Mouse (Mus musculus) thymus, postnatal 10 days (tissue): ENCODE results near the gene Aida.
A peak's percentile ranks its signal among the peaks of the same experiment; 100 is the strongest.
"Not testable (repeated sequence)": the region's sequence is repeated elsewhere in the genome, so short reads cannot be mapped to it uniquely, and the experiment has no call there.

Source experiments
- DNase-seq, 2 experiments: peaks; one replicate each; pipeline ENCODE4 v3.0.0; 2021; ENCODE audit warnings: low spot score in 2 of 2

Gene Aida

GRCm38 (mm10) chr1:183296465-183296864 lies at the start of gene Aida:
TSS of gene Aida (plus strand) at chr1:183296590.
- DNase-seq: peak; percentile 76 to 77

GRCm38 (mm10) chr1:183248144-183248543 lies 48.2 kb upstream of the Aida start:
- no peak for DNase-seq

- DNase-seq: no peak
These were observed 45.8 kb upstream of the Aida start for GRCm38 (mm10) chr1:183250612-183251011.

- DNase-seq: no peak
These were observed 44.6 kb upstream of the Aida start for GRCm38 (mm10) chr1:183251818-183252217.

- DNase-seq: no peak
These were observed 43.8 kb upstream of the Aida start for GRCm38 (mm10) chr1:183252574-183252973.

DNA sequence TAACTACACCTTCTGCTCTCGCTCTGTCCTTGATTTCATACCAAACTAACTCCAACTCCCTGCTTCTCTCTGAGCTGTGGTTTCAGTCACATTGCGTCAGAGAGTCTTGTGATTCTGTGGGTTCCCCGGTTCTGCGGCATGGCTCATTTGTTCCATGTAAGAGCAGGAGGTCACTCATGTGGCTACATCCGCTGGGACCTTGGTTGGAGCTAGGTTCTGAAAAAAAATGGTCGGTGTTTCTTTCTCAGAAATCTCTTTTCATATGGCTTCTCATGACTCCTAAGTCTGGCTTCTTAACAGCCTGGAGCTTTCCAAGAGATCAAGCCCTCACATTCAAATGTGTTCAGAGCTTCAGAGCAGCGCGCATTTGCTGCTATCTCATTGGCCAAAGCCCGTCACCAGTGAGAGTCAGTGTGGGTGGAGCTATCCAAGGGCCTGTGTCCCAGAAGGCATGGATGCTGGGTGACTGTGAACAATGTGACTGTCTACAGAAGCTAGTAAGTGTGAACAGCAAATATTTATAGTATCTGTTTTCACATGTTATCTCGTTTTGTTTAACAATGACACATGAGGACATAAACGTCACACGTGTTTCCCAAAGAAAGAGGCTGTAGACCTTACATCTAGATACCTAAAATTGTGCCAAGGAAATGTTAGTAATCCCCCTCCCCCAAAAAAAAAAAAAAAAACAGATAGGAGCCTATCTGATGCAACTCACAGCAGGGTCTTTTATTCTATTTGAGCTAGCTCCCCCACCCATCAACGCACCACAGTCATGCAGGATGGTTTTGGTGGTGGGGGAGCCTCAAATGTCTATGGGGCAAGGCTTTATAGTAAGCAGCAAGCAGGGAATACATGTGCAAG lies 32.0 kb upstream of the Aida start:
- DNase-seq: no peak

DNA sequence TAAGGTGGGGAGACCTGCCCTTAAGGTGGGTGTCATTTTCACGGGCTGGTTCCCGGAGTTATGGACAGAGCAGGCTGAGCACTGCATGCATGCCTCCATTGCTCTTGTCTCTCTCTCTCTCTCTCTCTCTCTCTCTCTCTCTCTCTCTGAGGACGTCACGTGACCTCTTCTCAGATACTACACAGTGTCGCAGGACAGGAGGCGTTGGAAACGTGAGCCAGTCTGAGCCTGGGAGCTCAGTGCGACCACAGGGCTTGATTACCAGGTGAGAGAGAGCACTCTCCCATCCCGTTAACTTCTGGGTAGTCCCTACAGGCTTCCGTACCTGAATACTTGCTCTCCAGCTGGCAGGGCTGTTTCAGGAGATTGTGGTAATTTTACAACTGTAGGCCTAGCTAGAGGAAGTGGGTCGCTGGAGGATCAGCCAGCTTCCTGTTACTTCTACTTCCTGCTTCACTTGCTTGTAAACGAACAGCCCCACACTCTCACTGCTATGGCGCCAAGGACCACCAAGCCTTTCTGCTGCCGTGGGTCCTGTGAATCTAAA lies 30.4 kb upstream of the Aida start:
- peak; percentile 52 to 60 for DNase-seq

GRCm38 (mm10) chr1:183267666-183268065 lies 28.7 kb upstream of the Aida start:
- DNase-seq: no peak

DNA sequence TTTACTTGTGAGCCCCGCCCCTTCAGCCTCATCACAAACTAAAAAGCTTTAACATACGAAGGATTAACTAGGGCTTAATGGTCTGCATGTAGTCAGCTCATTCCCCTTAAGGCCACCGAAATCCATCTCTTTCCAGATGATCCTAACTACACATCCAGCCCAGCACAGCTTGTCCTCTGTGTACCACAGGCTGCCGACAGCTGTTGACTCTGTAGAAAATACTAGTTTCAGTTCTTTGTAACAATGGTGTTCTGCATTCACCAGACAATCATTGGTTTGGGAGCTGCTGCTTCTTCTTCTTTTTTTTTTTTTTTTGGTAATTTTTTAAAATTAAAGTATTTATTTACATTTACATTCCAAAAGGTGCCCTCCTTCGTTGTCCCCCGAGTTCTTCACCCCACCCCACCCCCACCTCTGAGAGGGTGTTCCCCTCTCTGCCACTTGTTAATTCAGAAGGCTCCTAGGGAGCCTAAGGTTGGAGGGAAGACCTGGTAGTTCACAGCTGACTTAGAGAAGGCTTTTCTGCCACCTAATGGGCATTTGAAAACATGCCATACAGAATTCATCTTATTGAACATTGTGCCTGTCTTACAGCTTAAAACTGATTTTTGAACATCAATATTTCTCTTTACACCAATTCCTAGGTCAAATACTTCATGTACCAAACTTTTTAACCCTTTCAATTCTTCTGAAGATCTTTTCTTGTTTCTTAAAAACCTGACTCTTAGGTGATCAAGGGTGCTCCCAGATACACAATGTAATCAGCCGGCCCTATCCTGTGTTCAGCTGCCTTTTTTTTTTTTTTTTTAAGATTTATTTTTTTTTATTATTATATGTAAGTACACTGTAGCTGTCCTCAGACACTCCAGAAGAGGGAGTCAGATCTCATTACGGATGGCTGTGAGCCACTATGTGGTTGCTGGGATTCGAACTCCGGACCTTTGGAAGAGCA lies 23.2 kb upstream of the Aida start:
- peak in 1 of 2 experiments; percentile 27 for DNase-seq

DNA sequence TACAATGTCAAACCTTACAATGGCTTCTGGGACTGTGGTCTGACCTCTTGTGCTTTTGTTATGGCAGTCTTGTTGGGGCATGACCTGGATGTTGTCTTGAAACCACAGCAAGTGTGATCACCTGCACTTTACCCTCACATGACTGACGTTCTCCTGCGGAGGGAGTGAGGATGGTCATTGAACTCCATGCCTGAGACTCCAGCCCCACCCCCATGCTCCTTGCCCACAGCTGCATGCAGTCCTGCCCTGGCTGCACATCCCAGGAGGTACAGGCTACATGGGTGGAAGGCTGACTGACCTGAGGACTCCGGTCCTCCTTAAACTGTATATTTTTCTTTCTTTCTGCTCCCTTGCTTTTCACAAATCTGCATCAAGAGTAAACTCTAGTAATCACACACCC lies 22.0 kb upstream of the Aida start:
- DNase-seq: no peak

DNA sequence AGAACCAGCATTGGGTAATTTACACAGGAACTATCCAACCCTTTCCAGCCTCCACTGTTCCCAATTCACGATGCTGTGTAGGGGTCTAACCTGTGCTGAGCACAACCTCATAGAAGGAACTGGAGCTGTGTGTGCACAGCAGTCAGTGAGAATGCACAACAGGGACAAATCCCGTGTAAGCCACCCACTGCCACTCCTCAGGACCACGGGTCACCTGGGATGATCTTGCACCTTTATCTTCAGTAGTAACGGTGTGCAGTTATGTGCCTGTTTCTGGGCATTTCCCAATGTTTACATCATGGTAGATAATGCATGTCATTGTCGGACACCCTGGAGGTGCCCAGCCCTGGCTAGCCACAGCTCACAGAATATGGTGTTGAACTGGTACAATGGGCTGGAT lies 20.6 kb upstream of the Aida start:
- DNase-seq: no peak

DNA sequence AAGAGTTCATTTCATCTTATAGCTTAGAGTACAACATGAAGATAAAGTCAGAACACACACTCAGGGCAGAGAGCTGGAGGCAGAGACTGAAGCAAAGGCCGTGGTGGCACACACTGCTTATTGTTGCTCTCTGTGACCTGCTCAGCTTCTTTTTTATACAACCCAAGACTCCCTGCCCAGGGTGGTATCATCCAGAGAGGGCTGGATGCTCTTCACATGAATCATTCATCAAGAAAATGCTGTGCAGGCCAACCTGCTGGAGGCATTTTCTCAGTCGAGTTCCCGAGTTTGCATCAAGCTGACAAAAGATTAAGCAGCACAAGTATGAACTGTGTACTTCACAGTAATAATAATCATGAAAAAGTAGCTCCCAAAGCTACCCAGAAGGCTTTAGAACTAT lies 8.0 kb upstream of the Aida start:
- no peak for DNase-seq

- DNase-seq: no peak
These were observed 6.8 kb upstream of the Aida start for GRCm38 (mm10) chr1:183289576-183289975.

DNA sequence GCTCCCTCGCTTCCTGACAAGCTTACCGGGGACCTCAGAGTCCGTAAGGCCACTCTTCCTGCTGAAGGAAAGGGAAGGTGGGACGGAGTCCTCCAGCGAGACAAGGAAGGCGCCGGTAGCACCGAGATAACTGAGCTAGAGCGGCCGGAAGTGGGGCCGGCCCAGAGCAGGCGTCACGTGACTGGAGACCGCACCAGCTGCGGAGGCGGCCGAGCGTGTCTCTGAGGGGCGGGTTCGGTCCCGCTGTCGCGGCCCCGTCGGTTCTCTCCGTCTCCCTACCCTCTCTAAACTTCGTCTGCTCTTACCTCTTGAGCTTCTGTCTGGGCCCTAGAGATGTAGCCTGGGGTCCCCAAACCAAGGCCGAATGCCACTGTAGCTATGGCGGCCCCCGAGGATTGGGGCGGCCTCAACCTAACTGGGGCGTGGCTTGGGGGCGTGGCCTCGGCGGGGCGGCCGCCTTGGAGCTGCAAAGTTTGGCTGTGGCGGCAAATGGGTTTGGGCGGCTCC lies 540 bp downstream of the Aida start, which contains the start of gene Brox:
Brox (minus strand) TSS at position 393 of the 507 bp plus-strand sequence.
- DNase-seq: peak; percentile 91 to 97

- peak; percentile 44 to 49 for DNase-seq
These were observed 1.1 kb downstream of the Aida start for GRCm38 (mm10) chr1:183297473-183297885.

- peak; percentile 19 to 23 for DNase-seq
These were observed 1.6 kb downstream of the Aida start for GRCm38 (mm10) chr1:183297886-183298489.

DNA sequence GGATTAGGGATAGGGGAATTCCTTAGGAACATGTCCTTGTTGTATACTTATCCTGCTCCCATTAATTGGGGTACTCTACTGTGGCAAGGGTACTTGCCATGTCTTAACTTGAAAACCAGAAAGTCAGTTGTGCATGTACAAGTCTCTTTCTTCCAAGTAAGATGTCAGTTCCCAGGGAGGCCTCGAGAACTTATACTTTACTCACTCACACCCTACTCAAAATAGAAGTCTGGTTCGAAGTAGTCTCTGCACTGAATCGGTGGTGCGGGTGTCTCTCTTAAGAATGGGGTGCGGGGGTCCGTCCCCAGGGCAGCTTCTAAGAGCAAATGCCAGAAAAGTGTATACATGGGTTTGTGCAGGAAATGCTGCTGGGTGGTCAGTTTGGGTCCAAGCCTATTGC lies 2.8 kb downstream of the Aida start:
- peak; percentile 96 to 100 for DNase-seq

DNA sequence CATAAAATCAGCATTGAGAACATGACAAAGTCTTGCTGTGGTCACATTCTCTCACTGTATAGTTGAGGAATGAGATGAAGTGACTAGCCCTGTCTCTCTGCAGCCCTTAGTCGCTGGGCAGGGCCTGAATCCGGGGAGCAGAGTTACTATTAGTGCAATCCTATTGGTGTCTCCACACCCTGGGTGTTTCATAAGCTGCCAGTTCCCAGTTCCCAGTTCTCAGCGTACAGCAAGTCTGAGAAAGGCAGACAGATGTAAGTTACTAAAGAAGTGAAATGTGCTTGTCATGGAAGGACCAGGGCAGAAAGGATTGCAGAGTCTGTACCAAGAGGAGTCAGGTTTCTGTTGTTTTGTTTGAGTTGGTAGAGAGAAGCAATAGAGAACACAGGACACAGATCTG lies 11.2 kb downstream of the Aida start:
- no peak for DNase-seq

- no peak for DNase-seq
These were observed 12.1 kb downstream of the Aida start for GRCm38 (mm10) chr1:183308476-183308875.

- DNase-seq: not testable (repeated sequence)
These were observed 13.2 kb downstream of the Aida start for GRCm38 (mm10) chr1:183309601-183310000.

GRCm38 (mm10) chr1:183312076-183312475 lies 15.7 kb downstream of the Aida start:
- no peak for DNase-seq
